In genomic region chr2:61811163-61811506, GRCm38 (mm10) we compare ENCODE assay signal across 9 mouse cellular contexts. TPM values are rescaled to one million over a fixed set of nuclear protein-coding genes. Genes with fewer than 3 reads are reported as not detected.
DNase-seq lines count a peak whose midpoint lies in the region; ATAC-seq and TF ChIP-seq lines count a peak whose summit lies in the region.
"Had no signal": no experiment of that assay in that cellular context is flagged by ENCODE, and none has a peak within 500 bp of the region (broad histone marks: within the 10 kb centered on the region; RNA-seq: fewer than 3 reads in every experiment).

No protein-coding gene starts in this region.

- TF ChIP-seq EP300 in heart, postnatal 0 days (IDR thresholded peaks at IDR 0.05; ENCODE audit: low read depth) = no peak
- no peak for TF ChIP-seq EP300 in heart, adult 2 months (IDR thresholded peaks at IDR 0.05; ENCODE audit: insufficient read depth, low read depth, low read length)

- no peak overlapping the region for H3K9ac ChIP-seq in heart, postnatal 0 days (replicated peaks; ENCODE audit: low read depth, low read length)
- no peak overlapping the region for H3K9ac ChIP-seq in heart, adult 2 months (ENCODE audit: low read depth, low read length)
- H3K9ac ChIP-seq in hindbrain, embryonic 16.5 days (ENCODE audit: low read depth, low read length) = no peak overlapping the region
- H3K9ac ChIP-seq in midbrain, embryonic 16.5 days (ENCODE audit: low read depth, low read length) = no peak overlapping the region

- DNase-seq in heart, postnatal 0 days (ENCODE audit: low spot score) = no peak
- no peak for DNase-seq in heart, adult 2 months
- DNase-seq in gastrocnemius, postnatal 10 days = no peak
- no peak for DNase-seq in cerebellum, postnatal 36 days
- no peak for DNase-seq in layer of hippocampus, postnatal 36 days

- H3K79me2 ChIP-seq in heart, adult 2 months (replicated peaks; ENCODE audit: control insufficient read depth, insufficient read depth, low read length) = no peaks in the 10 kb centered on the region

- H3K27ac ChIP-seq in heart, postnatal 0 days (ENCODE audit: low read depth) = no peak overlapping the region
- H3K27ac ChIP-seq in heart, adult 2 months = no peak overlapping the region
- H3K27ac ChIP-seq in cortical plate, adult 2 months (ENCODE audit: insufficient read depth, low read length) = peak overlapping the region; percentile 94
- no peak overlapping the region for H3K27ac ChIP-seq in hindbrain, embryonic 16.5 days (ENCODE audit: low read depth, low read length)
- no peak overlapping the region for H3K27ac ChIP-seq in midbrain, embryonic 16.5 days (ENCODE audit: low read length)

- H3K4me1 ChIP-seq in heart, postnatal 0 days (ENCODE audit: control insufficient read depth, insufficient read depth) = peaks cover 11% of the 10 kb centered on the region
- no peaks in the 10 kb centered on the region; the same call in 1 of the 2 replicates for H3K4me1 ChIP-seq in heart, adult 2 months (ENCODE audit: control insufficient read depth, insufficient read depth, low read length)
- H3K4me1 ChIP-seq in cortical plate, adult 2 months (ENCODE audit: control insufficient read depth, insufficient read depth, low read length) = no peaks in the 10 kb centered on the region; the same call in 1 of the 2 replicates
- H3K4me1 ChIP-seq in hindbrain, embryonic 16.5 days (ENCODE audit: control insufficient read depth, insufficient read depth, low read depth, low read length) = peaks cover 14% of the 10 kb centered on the region
- H3K4me1 ChIP-seq in midbrain, embryonic 16.5 days (ENCODE audit: control insufficient read depth, insufficient read depth, low read length) = peaks cover 18% of the 10 kb centered on the region

- ATAC-seq in heart, postnatal 0 days (ENCODE audit: insufficient read depth, low read depth) = no peak
- no peak for ATAC-seq in hindbrain, embryonic 16.5 days
- no peak for ATAC-seq in midbrain, embryonic 16.5 days

- intact Hi-C loops in heart, adult 2 months (cut with DNase I) = loop anchor here (5.0 to 10.0 kb wide), 2 partner anchors 99 to 146 kb away; partner anchors contain the start of gene Psmd14

- peak overlapping the region; percentile 71; the same call in 1 of the 2 replicates for H3K4me2 ChIP-seq in heart, postnatal 0 days (ENCODE audit: low read depth, low read length)
- peak overlapping the region; percentile 94; the same call in 1 of the 2 replicates for H3K4me2 ChIP-seq in hindbrain, embryonic 16.5 days (ENCODE audit: low read length)
- peak overlapping the region; percentile 90 for H3K4me2 ChIP-seq in midbrain, embryonic 16.5 days (ENCODE audit: low read length)

- no peak for TF ChIP-seq CTCF in heart, postnatal 0 days (IDR thresholded peaks at IDR 0.05; ENCODE audit: low read depth)
- no peak for TF ChIP-seq CTCF in heart, adult 2 months (IDR thresholded peaks at IDR 0.05)
- TF ChIP-seq CTCF in cortical plate, adult 2 months (IDR thresholded peaks at IDR 0.05; ENCODE audit: extremely low read depth, insufficient read depth, low read length) = no peak

- no peaks in the 10 kb centered on the region for H3K9me3 ChIP-seq in heart, postnatal 0 days (replicated peaks; ENCODE audit: control insufficient read depth, low read length)
- no peaks in the 10 kb centered on the region for H3K9me3 ChIP-seq in hindbrain, embryonic 16.5 days (ENCODE audit: control insufficient read depth, low read length)
- no peaks in the 10 kb centered on the region; the same call in 1 of the 2 replicates for H3K9me3 ChIP-seq in midbrain, embryonic 16.5 days (replicated peaks; ENCODE audit: control insufficient read depth, low read length, poor library complexity, severe bottlenecking)

- no peaks in the 10 kb centered on the region for H3K36me3 ChIP-seq in heart, postnatal 0 days (replicated peaks; ENCODE audit: control insufficient read depth, insufficient read depth, low read length)
- H3K36me3 ChIP-seq in heart, adult 2 months (ENCODE audit: control insufficient read depth, insufficient read depth, low read length) = no peaks in the 10 kb centered on the region
- no peaks in the 10 kb centered on the region for H3K36me3 ChIP-seq in hindbrain, embryonic 16.5 days (ENCODE audit: control insufficient read depth, insufficient read depth, low read length)
- H3K36me3 ChIP-seq in midbrain, embryonic 16.5 days (ENCODE audit: control insufficient read depth, insufficient read depth, low read length) = no peaks in the 10 kb centered on the region

- no peak for TF ChIP-seq POLR2A in heart, adult 2 months (IDR thresholded peaks at IDR 0.05; ENCODE audit: insufficient read depth, low read depth, low read length)
- no peak for TF ChIP-seq POLR2A in cortical plate, adult 2 months (IDR thresholded peaks at IDR 0.05; ENCODE audit: extremely low read depth, insufficient read depth, low read length)

- WGBS in heart, postnatal 0 days = 45% methylated on average over 8 of the region's 8 CpGs
- 60% methylated on average over 8 of the region's 8 CpGs for WGBS in heart, adult 2 months
- WGBS in hindbrain, embryonic 16.5 days = 10% methylated on average over 8 of the region's 8 CpGs
- WGBS in midbrain, embryonic 16.5 days = 8% methylated on average over 8 of the region's 8 CpGs

- H3K27me3 ChIP-seq in heart, postnatal 0 days (ENCODE audit: control insufficient read depth, insufficient read depth, low read length) = peaks cover 99% of the 10 kb centered on the region
- H3K27me3 ChIP-seq in heart, adult 2 months (ENCODE audit: control insufficient read depth, insufficient read depth, low read length) = peaks cover 51% of the 10 kb centered on the region
- peaks cover 41% of the 10 kb centered on the region for H3K27me3 ChIP-seq in hindbrain, embryonic 16.5 days (replicated peaks; ENCODE audit: control insufficient read depth, insufficient read depth, low read length)
- peaks cover 39% of the 10 kb centered on the region for H3K27me3 ChIP-seq in midbrain, embryonic 16.5 days (ENCODE audit: control insufficient read depth, insufficient read depth, low read depth, low read length)
- H3K27me3 ChIP-seq: CH12.LX had no signal

- peak overlapping the region; percentile 48 for H3K4me3 ChIP-seq in heart, postnatal 0 days (ENCODE audit: low read depth, low read length)
- H3K4me3 ChIP-seq in heart, adult 2 months = no peak overlapping the region
- peak overlapping the region; percentile 29 for H3K4me3 ChIP-seq in cortical plate, adult 2 months (ENCODE audit: insufficient read depth, low read length)
- peak overlapping the region; percentile 50 for H3K4me3 ChIP-seq in hindbrain, embryonic 16.5 days (ENCODE audit: low read length)
- peak overlapping the region; percentile 49 for H3K4me3 ChIP-seq in midbrain, embryonic 16.5 days (ENCODE audit: low read depth, low read length)

RNA-seq across cellular contexts. Expression of gene Tbr1, which starts 8.4 kb away (rescaled TPM):
- total RNA-seq in heart, postnatal 0 days (2014; rRNA removed; ENCODE audit: low replicate concordance) = not detected in 2 replicates
- polyA plus RNA-seq in heart, postnatal 0 days (2015; fragmentation: Nextera tagmentation; extraction: Ambion mirVana) = 0.07 TPM in 1 of 2 replicates, not detected in the other
- total RNA-seq in heart, adult 2 months (2021) = under 1 TPM in 1 of 2 experiments, not detected in 1; 0.09 TPM
- not detected in 2 replicates for polyA plus RNA-seq in heart, adult 2 months (2012; rRNA removed)
- polyA plus RNA-seq in cortical plate, adult 2 months (2012; rRNA removed) = 75.5 and 76.3 TPM in 2 replicates
- 0.45 and 1.4 TPM in 2 replicates for polyA plus RNA-seq in hindbrain, embryonic 16.5 days (2015; fragmentation: Nextera tagmentation; extraction: Ambion mirVana)
- polyA plus RNA-seq in midbrain, embryonic 16.5 days (2015; fragmentation: Nextera tagmentation; extraction: Ambion mirVana) = 2.4 and 3.3 TPM in 2 replicates
- total RNA-seq in gastrocnemius, postnatal 10 days (2021) = under 1 TPM; 0.23 to 0.32 TPM
- total RNA-seq in layer of hippocampus, postnatal 36 days (2021) = 10 to 100 TPM; 41.2 to 41.8 TPM

Comparison
In these comparisons a context has a peak if more than half of its experiments do, and no peak if none do; other contexts are left out.
1. RNA of gene Tbr1, which starts 8.4 kb away (polyA plus RNA-seq): 75.5 to 76.3 TPM in cortical plate, adult 2 months; 2.4 to 3.3 TPM in midbrain, embryonic 16.5 days, 0.45 to 1.4 TPM in hindbrain, embryonic 16.5 days, 0.07 TPM in heart, postnatal 0 days and not detected in heart, adult 2 months; every median in the first group is over 10 times any median in the second.
2. Peak in every context shown above with its lines, with median percentiles within 50 percentile points of each other: H3K4me2 ChIP-seq.